Comparison of ENCODE assay signal across 8 mouse cellular contexts in genomic region chr7:102223883-102224738, GRCm38 (mm10). TPM values are rescaled to one million over a fixed set of nuclear protein-coding genes. Genes with fewer than 3 reads are reported as not detected.
DNase-seq lines count a peak whose midpoint lies in the region; ATAC-seq and TF ChIP-seq lines count a peak whose summit lies in the region.

No protein-coding gene starts in this region.

- intact Hi-C loops in left cerebral cortex, postnatal 36 days (cut with DNase I): no loop called here

- H3K36me3 ChIP-seq in hindbrain, embryonic 15.5 days: 0 out of 2 replicates have a peak, but pooled peaks cover 3% of the 10 kb centered on the region
- no peaks in the 10 kb centered on the region; the same call in 1 of the 2 replicates for H3K36me3 ChIP-seq in hindbrain, postnatal 0 days (ENCODE audit: insufficient read depth, low read length)
- H3K36me3 ChIP-seq in ES-Bruce4 (ENCODE audit: control insufficient read depth, insufficient read depth, low read length, poor library complexity, severe bottlenecking): 0 out of 2 replicates have a peak, but pooled peaks cover 2% of the 10 kb centered on the region
- peaks cover 21% of the 10 kb centered on the region; the same call in 1 of the 2 replicates for H3K36me3 ChIP-seq in lung, embryonic 14.5 days (ENCODE audit: insufficient read depth)
- no peaks in the 10 kb centered on the region for H3K36me3 ChIP-seq in thymus, adult 2 months (ENCODE audit: control insufficient read depth, insufficient read depth, low read length)

- no peak overlapping the region for H3K27ac ChIP-seq in hindbrain, embryonic 15.5 days (replicated peaks)
- no peak overlapping the region for H3K27ac ChIP-seq in hindbrain, postnatal 0 days
- no peak overlapping the region for H3K27ac ChIP-seq in ES-Bruce4 (ENCODE audit: insufficient read depth, low read length)
- 0 out of 2 replicates have a peak overlapping the region, but pooled peaks have one; percentile 13 for H3K27ac ChIP-seq in brown adipose tissue, adult 24 weeks (replicated peaks; ENCODE audit: low read depth, low read length)
- peak overlapping the region; percentile 24; the same call in 1 of the 2 replicates for H3K27ac ChIP-seq in lung, embryonic 14.5 days (ENCODE audit: low read depth)
- no peak overlapping the region for H3K27ac ChIP-seq in thymus, adult 2 months (ENCODE audit: control insufficient read depth, insufficient read depth, low read length)

- no peak overlapping the region for H3K4me3 ChIP-seq in hindbrain, embryonic 15.5 days
- no peak overlapping the region for H3K4me3 ChIP-seq in hindbrain, postnatal 0 days (ENCODE audit: low read length)
- H3K4me3 ChIP-seq in ES-Bruce4 (ENCODE audit: low read depth, low read length): no peak overlapping the region
- H3K4me3 ChIP-seq in brown adipose tissue, adult 24 weeks (ENCODE audit: insufficient read depth, low read depth, low read length): no peak overlapping the region
- 0 out of 2 replicates have a peak overlapping the region, but pooled peaks have one; percentile 73 for H3K4me3 ChIP-seq in lung, embryonic 14.5 days (ENCODE audit: low read depth, low read length)
- H3K4me3 ChIP-seq in thymus, adult 2 months (ENCODE audit: control insufficient read depth, insufficient read depth, low read length): no peak overlapping the region

- peaks cover 6% of the 10 kb centered on the region for H3K4me1 ChIP-seq in hindbrain, embryonic 15.5 days (replicated peaks)
- no peaks in the 10 kb centered on the region; the same call in 1 of the 2 replicates for H3K4me1 ChIP-seq in hindbrain, postnatal 0 days (ENCODE audit: insufficient read depth, low read length)
- peaks cover 3% of the 10 kb centered on the region for H3K4me1 ChIP-seq in ES-Bruce4 (ENCODE audit: control insufficient read depth, insufficient read depth, low read length)
- H3K4me1 ChIP-seq in brown adipose tissue, adult 24 weeks (ENCODE audit: control insufficient read depth, insufficient read depth, insufficient read length, low read length): peaks cover 8% of the 10 kb centered on the region
- 0 out of 2 replicates have a peak, but pooled peaks cover 6% of the 10 kb centered on the region for H3K4me1 ChIP-seq in lung, embryonic 14.5 days (ENCODE audit: insufficient read depth)
- peaks cover 3% of the 10 kb centered on the region; the same call in 1 of the 2 replicates for H3K4me1 ChIP-seq in thymus, adult 2 months (replicated peaks; ENCODE audit: control insufficient read depth, insufficient read depth, low read length)

- H3K4me2 ChIP-seq in hindbrain, embryonic 15.5 days: peak overlapping the region; percentile 70
- no peak overlapping the region for H3K4me2 ChIP-seq in hindbrain, postnatal 0 days (ENCODE audit: low read depth, low read length)
- peak overlapping the region; percentile 77 for H3K4me2 ChIP-seq in lung, embryonic 14.5 days

- no peaks in the 10 kb centered on the region for H3K9me3 ChIP-seq in hindbrain, embryonic 15.5 days
- no peaks in the 10 kb centered on the region for H3K9me3 ChIP-seq in hindbrain, postnatal 0 days (ENCODE audit: low read length)
- no peaks in the 10 kb centered on the region; the same call in 1 of the 2 replicates for H3K9me3 ChIP-seq in ES-Bruce4 (replicated peaks; ENCODE audit: control insufficient read depth, insufficient read depth, low read length, poor library complexity, severe bottlenecking)
- H3K9me3 ChIP-seq in lung, embryonic 14.5 days (ENCODE audit: low read depth, low read length): no peaks in the 10 kb centered on the region

- no peak for DNase-seq in hindbrain, postnatal 0 days (ENCODE audit: low spot score)
- no peak for DNase-seq in lung, embryonic 14.5 days
- DNase-seq in left cerebral cortex, postnatal 36 days (ENCODE audit: low spot score in 2 of 2): no peak
- no peak for DNase-seq in thymus, adult 2 months
- DNase-seq in cerebellum, adult 8-10 months: no peak

- WGBS in hindbrain, embryonic 15.5 days: 90% methylated on average over 5 of the region's 5 CpGs
- WGBS in hindbrain, postnatal 0 days: 88% methylated on average over 5 of the region's 5 CpGs
- WGBS in lung, embryonic 14.5 days: 70% methylated on average over 5 of the region's 5 CpGs
- WGBS in thymus, adult 2 months: 95% methylated on average over 5 of the region's 5 CpGs

- H3K9ac ChIP-seq in hindbrain, embryonic 15.5 days: no peak overlapping the region
- H3K9ac ChIP-seq in hindbrain, postnatal 0 days (replicated peaks; ENCODE audit: low read length): no peak overlapping the region
- peak overlapping the region; percentile 83; the same call in 1 of the 2 replicates for H3K9ac ChIP-seq in ES-Bruce4 (ENCODE audit: low read depth, poor library complexity, severe bottlenecking)
- H3K9ac ChIP-seq in lung, embryonic 14.5 days: no peak overlapping the region

- no peaks in the 10 kb centered on the region for H3K27me3 ChIP-seq in hindbrain, embryonic 15.5 days
- H3K27me3 ChIP-seq in hindbrain, postnatal 0 days (ENCODE audit: insufficient read depth, low read length): no peaks in the 10 kb centered on the region
- H3K27me3 ChIP-seq in ES-Bruce4 (ENCODE audit: control insufficient read depth, insufficient read depth, low read length, poor library complexity, severe bottlenecking): no peaks in the 10 kb centered on the region
- H3K27me3 ChIP-seq in lung, embryonic 14.5 days (ENCODE audit: insufficient read depth, low read length): no peaks in the 10 kb centered on the region
- H3K27me3 ChIP-seq in thymus, adult 2 months (ENCODE audit: control insufficient read depth, insufficient read depth, low read length): no peaks in the 10 kb centered on the region

- no peak for ATAC-seq in hindbrain, embryonic 15.5 days (ENCODE audit: low FRiP score, low read depth)
- ATAC-seq in hindbrain, postnatal 0 days: no peak
- no peak for ATAC-seq in lung, embryonic 14.5 days (ENCODE audit: insufficient read depth)

- no peak for TF ChIP-seq CTCF in hindbrain, postnatal 0 days (IDR thresholded peaks at IDR 0.05; ENCODE audit: low read depth)
- no peak for TF ChIP-seq CTCF in ES-Bruce4 (IDR thresholded peaks at IDR 0.05; ENCODE audit: low read depth, low read length)
- TF ChIP-seq CTCF in lung, embryonic 14.5 days (IDR thresholded peaks at IDR 0.05; ENCODE audit: low read depth): no peak
- TF ChIP-seq CTCF in thymus, adult 2 months (IDR thresholded peaks at IDR 0.05; ENCODE audit: borderline replicate concordance, control insufficient read depth, extremely low read depth, insufficient read depth, low read length, poor library complexity): no peak

- TF ChIP-seq POLR2A in ES-Bruce4 (IDR thresholded peaks at IDR 0.05; ENCODE audit: insufficient read depth, low read length): no peak
- TF ChIP-seq POLR2A in thymus, adult 2 months (IDR thresholded peaks at IDR 0.05; ENCODE audit: control insufficient read depth, extremely low read depth, insufficient read depth, low read length, poor library complexity): no peak

- no peak for TF ChIP-seq EP300 in ES-Bruce4 (IDR thresholded peaks at IDR 0.05; ENCODE audit: insufficient read depth, low read depth, low read length)

RNA-seq across cellular contexts. Expression of gene Pgap2, which starts 14.1 kb away (rescaled TPM):
- polyA plus RNA-seq in hindbrain, embryonic 15.5 days (2015; fragmentation: Nextera tagmentation; extraction: Ambion mirVana): 59.0 and 64.0 TPM in 2 replicates
- total RNA-seq in hindbrain, postnatal 0 days (2014; rRNA removed): 50.0 and 73.0 TPM in 2 replicates
- polyA plus RNA-seq in hindbrain, postnatal 0 days (2015; fragmentation: Nextera tagmentation; extraction: Ambion mirVana): 59.3 and 61.7 TPM in 2 replicates
- 48.9 and 55.0 TPM in 2 replicates for polyA plus RNA-seq in ES-Bruce4 (2011; ENCODE audit: insufficient read depth, insufficient read length, low read depth, missing spikeins)
- 39.2 and 54.0 TPM in 2 replicates for polyA plus RNA-seq in brown adipose tissue, adult 24 weeks (2012; ENCODE audit: insufficient read depth, insufficient read length, missing spikeins)
- 77.9 and 80.4 TPM in 2 replicates for polyA plus RNA-seq in lung, embryonic 14.5 days (2014; fragmentation: Nextera tagmentation; extraction: Ambion mirVana)
- 10 to 100 TPM; 22.1 to 23.1 TPM for total RNA-seq in left cerebral cortex, postnatal 36 days (2021)
- polyA plus RNA-seq in thymus, adult 2 months (2012; rRNA removed): 99.7 and 131 TPM in 2 replicates

RNA-seq across cellular contexts. Expression of gene Nup98, which starts 14.1 kb away (rescaled TPM):
- 19.0 and 20.6 TPM in 2 replicates for polyA plus RNA-seq in hindbrain, embryonic 15.5 days (2015; fragmentation: Nextera tagmentation; extraction: Ambion mirVana)
- total RNA-seq in hindbrain, postnatal 0 days (2014; rRNA removed): 33.9 and 37.1 TPM in 2 replicates
- polyA plus RNA-seq in hindbrain, postnatal 0 days (2015; fragmentation: Nextera tagmentation; extraction: Ambion mirVana): 11.0 and 11.2 TPM in 2 replicates
- polyA plus RNA-seq in ES-Bruce4 (2011; ENCODE audit: insufficient read depth, insufficient read length, low read depth, missing spikeins): 118 and 119 TPM in 2 replicates
- polyA plus RNA-seq in brown adipose tissue, adult 24 weeks (2012; ENCODE audit: insufficient read depth, insufficient read length, missing spikeins): 10.3 and 12.3 TPM in 2 replicates
- polyA plus RNA-seq in lung, embryonic 14.5 days (2014; fragmentation: Nextera tagmentation; extraction: Ambion mirVana): 50.2 and 50.7 TPM in 2 replicates
- total RNA-seq in left cerebral cortex, postnatal 36 days (2021): 10 to 100 TPM; 34.0 to 44.5 TPM
- 23.7 and 28.1 TPM in 2 replicates for polyA plus RNA-seq in thymus, adult 2 months (2012; rRNA removed)

RNA-seq across cellular contexts. Expression of gene Rhog, which starts 31.7 kb away (rescaled TPM):
- 20.1 and 20.5 TPM in 2 replicates for polyA plus RNA-seq in hindbrain, embryonic 15.5 days (2015; fragmentation: Nextera tagmentation; extraction: Ambion mirVana)
- 12.8 and 17.0 TPM in 2 replicates for total RNA-seq in hindbrain, postnatal 0 days (2014; rRNA removed)
- 22.1 and 22.6 TPM in 2 replicates for polyA plus RNA-seq in hindbrain, postnatal 0 days (2015; fragmentation: Nextera tagmentation; extraction: Ambion mirVana)
- polyA plus RNA-seq in ES-Bruce4 (2011; ENCODE audit: insufficient read depth, insufficient read length, low read depth, missing spikeins): 20.0 and 20.4 TPM in 2 replicates
- polyA plus RNA-seq in brown adipose tissue, adult 24 weeks (2012; ENCODE audit: insufficient read depth, insufficient read length, missing spikeins): 25.4 and 29.6 TPM in 2 replicates
- 68.4 and 71.9 TPM in 2 replicates for polyA plus RNA-seq in lung, embryonic 14.5 days (2014; fragmentation: Nextera tagmentation; extraction: Ambion mirVana)
- total RNA-seq in left cerebral cortex, postnatal 36 days (2021): 10 to 100 TPM; 25.5 to 31.0 TPM
- polyA plus RNA-seq in thymus, adult 2 months (2012; rRNA removed): 221 and 282 TPM in 2 replicates

RNA-seq across cellular contexts. Expression of gene Stim1, which starts 43.5 kb away (rescaled TPM):
- 13.6 and 15.1 TPM in 2 replicates for polyA plus RNA-seq in hindbrain, embryonic 15.5 days (2015; fragmentation: Nextera tagmentation; extraction: Ambion mirVana)
- total RNA-seq in hindbrain, postnatal 0 days (2014; rRNA removed): 32.9 and 34.6 TPM in 2 replicates
- 17.5 and 17.9 TPM in 2 replicates for polyA plus RNA-seq in hindbrain, postnatal 0 days (2015; fragmentation: Nextera tagmentation; extraction: Ambion mirVana)
- polyA plus RNA-seq in ES-Bruce4 (2011; ENCODE audit: insufficient read depth, insufficient read length, low read depth, missing spikeins): 26.0 and 28.9 TPM in 2 replicates
- 46.5 and 52.6 TPM in 2 replicates for polyA plus RNA-seq in brown adipose tissue, adult 24 weeks (2012; ENCODE audit: insufficient read depth, insufficient read length, missing spikeins)
- 15.9 and 16.3 TPM in 2 replicates for polyA plus RNA-seq in lung, embryonic 14.5 days (2014; fragmentation: Nextera tagmentation; extraction: Ambion mirVana)
- 10 to 100 TPM; 88.5 to 92.8 TPM for total RNA-seq in left cerebral cortex, postnatal 36 days (2021)
- 98.6 and 107 TPM in 2 replicates for polyA plus RNA-seq in thymus, adult 2 months (2012; rRNA removed)

Comparison
In these comparisons a context has a peak if more than half of its experiments do, and no peak if none do; other contexts are left out.
1. H3K27ac ChIP-seq: peak in brown adipose tissue, adult 24 weeks (single experiment) and lung, embryonic 14.5 days (single experiment); none in hindbrain, embryonic 15.5 days (single experiment), hindbrain, postnatal 0 days (single experiment), ES-Bruce4 (single experiment) and thymus, adult 2 months (single experiment).